Mouse (Mus musculus): Measurements from ENCODE around the gene Atp8b4. TPM values are rescaled to one million over a fixed set of nuclear protein-coding genes. Genes with fewer than 3 reads are reported as not detected.
A peak's percentile ranks its signal among the peaks of the same experiment; 100 is the strongest.

Atp8b4 gene
- total RNA-seq, 2 experiments from 2014 or later: 1.5 to 3.0 TPM

GRCm38 (mm10) chr2:126303226-126303625, 197.2 kb downstream of the Atp8b4 start:
- DNase-seq (ENCODE audit: low spot score in 2 of 2): peak in 1 of 2 experiments; percentile 40

- DNase-seq (ENCODE audit: low spot score in 2 of 2): no peak
Observed at GRCm38 (mm10) chr2:126302381-126302780, 198.1 kb downstream of the Atp8b4 start.

- no peak for DNase-seq (ENCODE audit: low spot score in 2 of 2)
Observed at GRCm38 (mm10) chr2:126290702-126291101, 209.8 kb downstream of the Atp8b4 start.

- no peak for DNase-seq (ENCODE audit: low spot score in 2 of 2)
Observed at GRCm38 (mm10) chr2:126287942-126288341, 212.5 kb downstream of the Atp8b4 start.

GRCm38 (mm10) chr2:126286420-126286819, 214.1 kb downstream of the Atp8b4 start:
- no peak for DNase-seq (ENCODE audit: low spot score in 2 of 2)

GRCm38 (mm10) chr2:126284071-126284470, 216.4 kb downstream of the Atp8b4 start:
- DNase-seq (ENCODE audit: low spot score in 2 of 2): no peak

- no peak for DNase-seq (ENCODE audit: low spot score in 2 of 2)
Observed at GRCm38 (mm10) chr2:126283086-126283485, 217.4 kb downstream of the Atp8b4 start.

GRCm38 (mm10) chr2:126275511-126275910, 225.0 kb downstream of the Atp8b4 start:
- DNase-seq (ENCODE audit: low spot score in 2 of 2): no peak

GRCm38 (mm10) chr2:126274826-126275405, 225.6 kb downstream of the Atp8b4 start:
- no peak for DNase-seq (ENCODE audit: low spot score in 2 of 2)

GRCm38 (mm10) chr2:126274311-126274710, 226.2 kb downstream of the Atp8b4 start:
- DNase-seq (ENCODE audit: low spot score in 2 of 2): no peak

Other genes starting within 250 kb of the Atp8b4 start
- gene Slc27a2, start 51.7 kb upstream of the Atp8b4 start, total RNA-seq (2021): 10 to 100 TPM; 20.9 to 24.6 TPM
- gene Hdc, start 118.6 kb upstream of the Atp8b4 start, total RNA-seq (2021): 10 to 100 TPM; 11.0 to 51.9 TPM
- 10 to 100 TPM; 12.9 to 23.8 TPM for gene Gabpb1, start 175.7 kb upstream of the Atp8b4 start, total RNA-seq (2021)
- gene Usp8, start 206.7 kb upstream of the Atp8b4 start, total RNA-seq (2021): 10 to 100 TPM; 67.4 to 77.4 TPM